Mouse (Mus musculus): ENCODE data around the gene Nek5.

Gene Nek5

GRCm38 (mm10) chr8:22124220-22125152, at the start of gene Nek5:
Gene Nek5, minus strand, starts transcription at chr8:22125053.
- peak; percentile 52 for DNase-seq

GRCm38 (mm10) chr8:22169167-22169566, 44.3 kb upstream of the Nek5 start:
- DNase-seq: no peak

GRCm38 (mm10) chr8:22166080-22166603, 41.3 kb upstream of the Nek5 start, which contains the start of gene Nek3:
Gene Nek3, minus strand, starts transcription at chr8:22166435.
- DNase-seq: peak; percentile 80

GRCm38 (mm10) chr8:22165251-22166079, 40.6 kb upstream of the Nek5 start:
- DNase-seq: no peak

GRCm38 (mm10) chr8:22164431-22164830, 39.6 kb upstream of the Nek5 start:
- DNase-seq: no peak

GRCm38 (mm10) chr8:22162206-22162605, 37.4 kb upstream of the Nek5 start:
- DNase-seq: no peak

- DNase-seq: no peak
Observed at GRCm38 (mm10) chr8:22150345-22150663, 25.5 kb upstream of the Nek5 start.

GRCm38 (mm10) chr8:22149643-22150344, 24.9 kb upstream of the Nek5 start:
- DNase-seq: no peak

GRCm38 (mm10) chr8:22148367-22148740, 23.5 kb upstream of the Nek5 start:
- no peak for DNase-seq

GRCm38 (mm10) chr8:22147706-22148366, 23.0 kb upstream of the Nek5 start:
- no peak for DNase-seq

GRCm38 (mm10) chr8:22145831-22146230, 21.0 kb upstream of the Nek5 start:
- DNase-seq: no peak

GRCm38 (mm10) chr8:22143764-22144491, 19.1 kb upstream of the Nek5 start:
- no peak for DNase-seq

- DNase-seq: no peak
Observed at GRCm38 (mm10) chr8:22142592-22142991, 17.7 kb upstream of the Nek5 start.

- DNase-seq: no peak
Observed at GRCm38 (mm10) chr8:22141836-22142385, 17.1 kb upstream of the Nek5 start.

- DNase-seq: peak; percentile 11
Observed at GRCm38 (mm10) chr8:22136462-22136861, 11.6 kb upstream of the Nek5 start.

GRCm38 (mm10) chr8:22134750-22135135, 9.9 kb upstream of the Nek5 start:
- DNase-seq: no peak

- DNase-seq: no peak
Observed at GRCm38 (mm10) chr8:22134078-22134749, 9.4 kb upstream of the Nek5 start.

- no peak for DNase-seq
Observed at GRCm38 (mm10) chr8:22132062-22132461, 7.2 kb upstream of the Nek5 start.

GRCm38 (mm10) chr8:22107020-22107419, 17.8 kb downstream of the Nek5 start:
- no peak for DNase-seq

GRCm38 (mm10) chr8:22091568-22091967, 33.3 kb downstream of the Nek5 start:
- no peak for DNase-seq

GRCm38 (mm10) chr8:22089226-22089625, 35.6 kb downstream of the Nek5 start:
- DNase-seq: no peak

Data from kidney, adult 18-20 months (tissue).